Mouse (Mus musculus) MEL (cell line): ENCODE measurements around the gene Plekhg4. TPM values are rescaled to one million over a fixed set of nuclear protein-coding genes. Genes with fewer than 3 reads are reported as not detected.

Source experiments
- DNase-seq: peaks from one replicate; pipeline ENCODE4 v3.0.0; 2011; ENCODE audit warnings: low read depth, low spot score
- H3K27ac ChIP-seq: 2 replicates; pipeline ENCODE4 v1.5.1; 2012; ENCODE audit warnings: low read depth, mild to moderate bottlenecking, control low read depth, low read length, moderate library complexity; ENCODE audit not compliant: control insufficient read depth
- H3K27me3 ChIP-seq, 2 experiments: fragments of 150-350 bp in 1 of 2; sonication (generic) in 1 of 2; 2 replicates each; pipeline ENCODE4 v1.6.1; 2012; ENCODE audit warnings: low read length in 2 of 2, mild to moderate bottlenecking in 2 of 2, improper control_type of control experiment in 1 of 2, moderate library complexity in 1 of 2; ENCODE audit not compliant: insufficient read depth in 2 of 2, control insufficient read depth in 1 of 2
- H3K36me3 ChIP-seq, 2 experiments: 2 replicates each; pipeline ENCODE4 v1.6.1; 2012 to 2014; ENCODE audit warnings: low read length in 2 of 2, improper control_type of control experiment in 1 of 2, inconsistent platforms in 1 of 2, mild to moderate bottlenecking in 1 of 2; ENCODE audit not compliant: insufficient read depth in 2 of 2, control insufficient read depth in 1 of 2
- H3K4me1 ChIP-seq, 2 experiments: fragments of 150-350 bp in 1 of 2; sonication (generic) in 1 of 2; 2 replicates each; pipeline ENCODE4 v1.6.1; 2012; ENCODE audit warnings: low read length in 2 of 2, improper control_type of control experiment in 1 of 2, mild to moderate bottlenecking in 1 of 2; ENCODE audit not compliant: insufficient read depth in 2 of 2, control insufficient read depth in 1 of 2
- H3K4me3 ChIP-seq, 2 experiments: fragments of 150-350 bp in 1 of 2; sonication (generic) in 1 of 2; 2 replicates each; pipeline ENCODE4 v1.5.1; 2012; ENCODE audit warnings: low read depth in 2 of 2, low read length in 2 of 2, mild to moderate bottlenecking in 2 of 2, moderate library complexity in 2 of 2, control low read depth in 1 of 2, improper control_type of control experiment in 1 of 2; ENCODE audit not compliant: control insufficient read depth in 1 of 2, insufficient read depth in 1 of 2
- H3K79me2 ChIP-seq: 2 replicates; pipeline ENCODE4 v1.6.1; 2012; ENCODE audit warnings: mild to moderate bottlenecking, low read length, moderate library complexity; ENCODE audit not compliant: control insufficient read depth, poor library complexity, insufficient read depth
- H3K9ac ChIP-seq: 2 replicates; pipeline ENCODE4 v1.6.1; 2012; ENCODE audit warnings: low read depth, mild to moderate bottlenecking, control low read depth, low read length, moderate library complexity; ENCODE audit not compliant: control insufficient read depth, poor library complexity, severe bottlenecking
- H3K9me3 ChIP-seq: fragments of 150-350 bp; sonication (generic); replicated peaks from 2 replicates; pipeline ENCODE4 v1.6.1; 2012; ENCODE audit warnings: mild to moderate bottlenecking, low read length, improper control_type of control experiment, moderate library complexity; ENCODE audit not compliant: insufficient read depth
- BHLHE40 ChIP-seq: IDR thresholded peaks from 2 replicates; pipeline ENCODE4 v1.6.1; 2012; ENCODE audit warnings: low read depth, mild to moderate bottlenecking, inconsistent platforms, low read length, improper control_type of control experiment, borderline replicate concordance
- CHD1 ChIP-seq: IDR thresholded peaks from 2 replicates; pipeline ENCODE4 v1.6.1; 2012; ENCODE audit warnings: low read depth, mild to moderate bottlenecking, inconsistent platforms, low read length, improper control_type of control experiment
- E2F4 ChIP-seq: IDR thresholded peaks from 2 replicates; pipeline ENCODE4 v1.6.1; 2011; ENCODE audit warnings: low read depth, low read length, improper control_type of control experiment, borderline replicate concordance
- ELF1 ChIP-seq: IDR thresholded peaks from 2 replicates; pipeline ENCODE4 v1.6.1; 2014; ENCODE audit warnings: low read depth, mild to moderate bottlenecking, inconsistent platforms, low read length, improper control_type of control experiment, moderate library complexity
- EP300 ChIP-seq, 2 experiments: IDR thresholded peaks; 2 replicates each; pipeline ENCODE4 v1.6.1; 2011; ENCODE audit warnings: improper control_type of control experiment in 2 of 2, low read length in 2 of 2, low read depth in 1 of 2, mild to moderate bottlenecking in 1 of 2
- ETS1 ChIP-seq: IDR thresholded peaks from 2 replicates; pipeline ENCODE4 v1.6.1; 2012; ENCODE audit warnings: low read depth, mild to moderate bottlenecking, inconsistent platforms, low read length, improper control_type of control experiment, moderate library complexity
- GABPA ChIP-seq: IDR thresholded peaks from 2 replicates; pipeline ENCODE4 v1.6.1; 2012; ENCODE audit warnings: low read depth, mild to moderate bottlenecking, inconsistent platforms, low read length, improper control_type of control experiment, moderate library complexity
- GATA1 ChIP-seq: IDR thresholded peaks from 2 replicates; pipeline ENCODE4 v1.6.1; 2011; ENCODE audit warnings: low read depth, low read length, improper control_type of control experiment
- KAT2A ChIP-seq: conservative IDR thresholded peaks from 2 replicates; pipeline ENCODE4 v1.6.1; 2012; ENCODE audit warnings: low read depth, low read length, improper control_type of control experiment, inconsistent platforms
- MAFK ChIP-seq: IDR thresholded peaks from 2 replicates; pipeline ENCODE4 v1.6.1; 2011; ENCODE audit warnings: low read depth, mild to moderate bottlenecking, low read length, improper control_type of control experiment, borderline replicate concordance
- MAX ChIP-seq: IDR thresholded peaks from 2 replicates; pipeline ENCODE4 v1.6.1; 2011; ENCODE audit warnings: low read length, improper control_type of control experiment
- MAZ ChIP-seq: IDR thresholded peaks from 2 replicates; pipeline ENCODE4 v1.6.1; 2012; ENCODE audit warnings: low read depth, mild to moderate bottlenecking, inconsistent platforms, low read length, improper control_type of control experiment
- MYB ChIP-seq: IDR thresholded peaks from 2 replicates; pipeline ENCODE4 v1.6.1; 2011; ENCODE audit warnings: mild to moderate bottlenecking, low read depth, low read length, improper control_type of control experiment
- MYC ChIP-seq: IDR thresholded peaks from 2 replicates; pipeline ENCODE4 v1.6.1; 2011; ENCODE audit warnings: low read depth, mild to moderate bottlenecking, low read length, improper control_type of control experiment, moderate library complexity
- NELFE ChIP-seq: IDR thresholded peaks from 2 replicates; pipeline ENCODE4 v1.6.1; 2011; ENCODE audit warnings: low read depth, low read length, improper control_type of control experiment
- NRF1 ChIP-seq: IDR thresholded peaks from 2 replicates; pipeline ENCODE4 v1.6.1; 2014; ENCODE audit warnings: low read depth, mild to moderate bottlenecking, inconsistent platforms, low read length, improper control_type of control experiment, moderate library complexity; ENCODE audit not compliant: poor library complexity, insufficient read depth, severe bottlenecking
- SIN3A ChIP-seq: IDR thresholded peaks from 2 replicates; pipeline ENCODE4 v1.6.1; 2012; ENCODE audit warnings: low read length, improper control_type of control experiment, inconsistent platforms
- TAL1 ChIP-seq: IDR thresholded peaks from 2 replicates; pipeline ENCODE4 v1.6.1; 2012; ENCODE audit warnings: mild to moderate bottlenecking, inconsistent platforms, low read length, moderate library complexity, mixed read lengths
- TBP ChIP-seq: IDR thresholded peaks from 2 replicates; pipeline ENCODE4 v1.8.0; 2011; ENCODE audit warnings: low read depth, low read length, improper control_type of control experiment
- TCF12 ChIP-seq: IDR thresholded peaks from 2 replicates; pipeline ENCODE4 v1.6.1; 2014; ENCODE audit warnings: low read depth, mild to moderate bottlenecking, inconsistent platforms, low read length, improper control_type of control experiment, moderate library complexity
- USF1 ChIP-seq: IDR thresholded peaks from 2 replicates; pipeline ENCODE4 v1.6.1; 2014; ENCODE audit warnings: low read depth, mild to moderate bottlenecking, inconsistent platforms, low read length, improper control_type of control experiment, moderate library complexity
- ZKSCAN1 ChIP-seq: IDR thresholded peaks from 2 replicates; pipeline ENCODE4 v1.6.1; 2012; ENCODE audit warnings: low read depth, mild to moderate bottlenecking, inconsistent platforms, low read length, improper control_type of control experiment, moderate library complexity
- polyA plus RNA-seq, 2 experiments: library from polyadenylated mRNA; stranded (reverse) in 1 of 2; unstranded in 1 of 2; fragments of >175 nt in 1 of 2; fragments of >200 nt in 1 of 2; gene quantifications; 2 replicates each; pipeline versions ENCODE4 v1.2.1 to v1.2.4; 2012; ENCODE audit warnings: low replicate concordance in 2 of 2, low read depth in 1 of 2; ENCODE audit not compliant: insufficient read length in 2 of 2, insufficient read depth in 1 of 2, missing spikeins in 1 of 2
- total RNA-seq: library from RNA; depleted of rRNA; stranded (reverse); fragments of 300-350 nt; gene quantifications from 2 replicates; pipeline ENCODE4 v1.2.3, GENCODE M21; 2012

Gene Plekhg4
- total and polyA plus RNA-seq, 3 experiments, result 0.10 TPM; not detected in 2

DNA sequence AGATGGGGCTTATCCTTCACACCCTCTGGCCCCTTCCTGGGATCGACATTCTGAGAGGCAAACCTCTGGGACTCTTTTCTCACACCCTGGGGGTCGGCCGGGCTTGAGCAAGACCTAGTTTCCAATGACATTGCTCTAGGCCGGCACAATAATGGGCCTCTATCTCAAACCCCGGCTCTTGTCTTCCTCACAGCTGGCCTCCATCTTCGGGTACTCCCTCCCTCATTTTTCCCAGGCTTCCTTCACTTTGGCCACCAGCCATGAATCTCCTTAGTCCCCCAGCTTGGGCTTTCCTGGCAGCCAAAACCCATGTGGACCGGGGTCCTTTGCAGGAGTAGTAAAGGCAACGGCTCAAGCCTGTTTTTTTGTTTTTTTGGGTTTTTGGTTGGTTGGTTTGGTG is 31.7 kb upstream of the Plekhg4 start:
- Histone ChIP-seq H3K4me1 (peaks cover 25 to 71% of the 10 kb centered on the region in 2 experiments), H3K9me3 (no peaks in the 10 kb centered on the region), H3K4me3 (no peak overlapping the region)
- TF ChIP-seq NELFE (no peak), ZKSCAN1 (no peak), ETS1 (no peak), NRF1 (no peak), ELF1 (no peak), BHLHE40 (no peak), GABPA (no peak), MAZ (no peak), TBP (no peak), CHD1 (no peak), MYB (no peak), MYC (no peak), KAT2A (no peak), EP300 (IDR thresholded peaks at IDR 0.05; ENCODE audit: low read depth in 1 of 2, low read length in 2 of 2) (no peak), TAL1 (no peak), E2F4 (no peak), MAX (no peak), USF1 (no peak), MAFK (no peak)
- TF ChIP-seq, all 39 proteins: peak for 0
- no peaks in the 10 kb centered on the region for H3K27me3 ChIP-seq
- no peaks in the 10 kb centered on the region for H3K79me2 ChIP-seq
- no peak overlapping the region for H3K9ac ChIP-seq
- no peak for DNase-seq
- peaks cover 0 to 53% of the 10 kb centered on the region in 2 experiments; a peak in 2 of 4 replicates for H3K36me3 ChIP-seq
- no peak overlapping the region for H3K27ac ChIP-seq

DNA sequence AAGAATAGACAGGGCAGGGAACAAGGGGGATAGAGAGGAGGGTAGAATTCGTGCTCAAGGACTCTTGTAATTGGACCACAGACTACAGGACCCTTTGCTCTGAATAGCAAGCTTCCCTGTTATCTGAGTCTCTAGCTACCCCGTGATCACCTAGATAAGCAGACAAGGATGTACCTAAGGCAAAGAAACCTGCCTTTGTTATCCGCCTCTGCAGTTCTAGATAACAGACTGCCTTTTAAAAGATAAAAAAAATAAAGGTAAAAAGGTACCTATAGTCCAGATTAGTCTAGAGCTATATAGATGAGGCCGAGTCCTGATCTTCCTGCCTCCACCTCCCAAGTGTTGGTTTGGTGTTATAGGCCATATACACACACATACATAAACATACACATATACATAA is 30.3 kb upstream of the Plekhg4 start:
- peaks cover 4% of the 10 kb centered on the region; the same call in 1 of the 2 replicates for H3K79me2 ChIP-seq
- H3K9me3 ChIP-seq, result no peaks in the 10 kb centered on the region
- H3K9ac ChIP-seq, result no peak overlapping the region
- no peak overlapping the region for H3K4me3 ChIP-seq
- peak in 1 of 2 experiments; percentile 48; a peak in 1 of 4 replicates for TF ChIP-seq EP300 (IDR thresholded peaks at IDR 0.05; ENCODE audit: low read depth in 1 of 2, low read length in 2 of 2)
- no peak for TF ChIP-seq SIN3A
- TF ChIP-seq GATA1, result peak; percentile 85
- TF ChIP-seq TCF12, result peak; percentile 61
- no peak for DNase-seq
- peaks cover 25 to 73% of the 10 kb centered on the region in 2 experiments for H3K4me1 ChIP-seq
- peaks cover 0 to 53% of the 10 kb centered on the region in 2 experiments; a peak in 2 of 4 replicates for H3K36me3 ChIP-seq
- no peak overlapping the region for H3K27ac ChIP-seq
- no peaks in the 10 kb centered on the region for H3K27me3 ChIP-seq
